Mouse (Mus musculus) forebrain, embryonic 16.5 days (tissue): ENCODE results near the gene Ppp4c. TPM values are rescaled to one million over a fixed set of nuclear protein-coding genes. Genes with fewer than 3 reads are reported as not detected.
A peak's percentile ranks its signal among the peaks of the same experiment; 100 is the strongest.

Experiments used
- ATAC-seq: fragments of 200-750 bp; cut with Nextera tagmentation; 2 replicates; pipeline ENCODE4 v1.8.0; 2017; ENCODE audit warnings: mild to moderate bottlenecking, moderate library complexity
- H3K27ac ChIP-seq: fragments of 300-500 bp; sonication (generic); 2 replicates; pipeline ENCODE4 v1.5.1; 2014; ENCODE audit warnings: low read length, control low read depth
- H3K27me3 ChIP-seq: fragments of 300-500 bp; sonication (generic); replicated peaks from 2 replicates; pipeline ENCODE4 v1.6.1; 2014; ENCODE audit warnings: low read length; ENCODE audit not compliant: control insufficient read depth, insufficient read depth
- H3K36me3 ChIP-seq: fragments of 300-500 bp; sonication (generic); 2 replicates; pipeline ENCODE4 v1.6.1; 2014; ENCODE audit not compliant: control insufficient read depth, insufficient read depth
- H3K4me1 ChIP-seq: fragments of 300-500 bp; sonication (generic); replicated peaks from 2 replicates; pipeline ENCODE4 v1.6.1; 2014; ENCODE audit warnings: low read length; ENCODE audit not compliant: control insufficient read depth, insufficient read depth
- H3K4me2 ChIP-seq: fragments of 300-500 bp; sonication (generic); 2 replicates; pipeline ENCODE4 v1.6.1; 2014; ENCODE audit warnings: mild to moderate bottlenecking, low read length, control low read depth
- H3K4me3 ChIP-seq: fragments of 300-500 bp; sonication (generic); replicated peaks from 2 replicates; pipeline ENCODE4 v1.5.1; 2014; ENCODE audit warnings: mild to moderate bottlenecking, low read length, control low read depth
- H3K9ac ChIP-seq: fragments of 300-500 bp; sonication (generic); replicated peaks from 2 replicates; pipeline ENCODE4 v1.6.1; 2014; ENCODE audit warnings: low read depth, low read length, control low read depth
- H3K9me3 ChIP-seq: fragments of 300-500 bp; sonication (generic); 2 replicates; pipeline ENCODE4 v1.6.1; 2016; ENCODE audit warnings: low read length; ENCODE audit not compliant: control insufficient read depth
- WGBS: fragments of 180-500 bp; shearing (Covaris S2); extraction: QIAGEN DNeasy Blood & Tissue Kit; methylation state at CpG from one replicate; pipeline ENCODE4 v1.1.7; 2014; 5-methylcytosine and 5-hydroxymethylcytosine counted together
- polyA plus RNA-seq: library from polyadenylated mRNA; unstranded; fragments of >200 nt; fragmentation: Nextera tagmentation; extraction: Ambion mirVana; gene quantifications from 2 replicates; pipeline ENCODE4 v1.2.1, GENCODE M21; 2015

Ppp4c gene
- polyA plus RNA-seq, 1 experiment from 2014 or later, result 202 TPM

DNA sequence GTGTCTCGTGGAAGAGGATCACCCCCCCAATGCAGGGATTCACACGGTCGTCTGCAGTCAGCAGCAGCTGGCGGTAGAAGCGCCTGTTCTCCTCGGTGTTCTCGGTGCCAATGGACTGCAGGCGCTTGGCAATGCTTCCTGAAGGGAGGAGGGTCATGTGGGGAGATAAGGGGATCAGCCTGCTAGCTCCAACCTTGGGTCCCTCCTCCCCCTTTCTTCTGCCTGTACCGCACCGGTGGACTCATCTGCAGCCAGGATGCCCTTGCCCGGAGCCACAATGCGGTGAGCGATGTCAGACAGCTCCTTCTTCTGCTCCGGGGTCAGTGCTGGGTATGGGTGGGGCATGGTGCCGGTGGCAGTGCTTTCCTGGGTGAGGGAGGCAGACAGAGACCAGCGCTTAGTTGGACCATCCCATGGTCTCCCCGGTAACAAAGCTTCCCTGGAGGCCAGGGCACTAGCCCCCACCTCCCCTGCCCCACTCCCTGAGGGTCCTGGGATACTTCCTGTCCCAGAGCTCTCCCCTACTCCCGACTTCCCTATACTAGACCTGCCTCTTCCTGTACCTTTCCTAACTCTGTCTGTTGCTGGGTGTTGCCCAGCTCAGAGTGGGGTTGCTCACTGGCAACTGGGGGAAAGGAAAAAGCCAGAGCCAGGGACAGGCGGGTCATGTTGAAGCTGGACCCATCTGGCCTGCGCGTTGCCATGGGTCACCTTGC lies 5.3 kb upstream of the Ppp4c start, which contains the start of gene Fam57b:
TSS of gene Fam57b (plus strand) at position 258 of the 716 bp plus-strand sequence.
- H3K36me3 ChIP-seq, result peaks cover 10% of the 10 kb centered on the region
- H3K27ac ChIP-seq, result peak within 1 kb of the TSS; percentile 96
- H3K4me1 ChIP-seq, result peaks cover 27% of the 10 kb centered on the region
- peak within 1 kb of the TSS; percentile 64 for H3K4me3 ChIP-seq
- peak within 1 kb of the TSS; percentile 72 for H3K9ac ChIP-seq
- 21% methylated on average over 21 of the region's 21 CpGs for WGBS
- no peak for ATAC-seq
- no peaks in the 10 kb centered on the region for H3K27me3 ChIP-seq
- peak within 1 kb of the TSS; percentile 94 for H3K4me2 ChIP-seq
- H3K9me3 ChIP-seq, result no peaks in the 10 kb centered on the region

DNA sequence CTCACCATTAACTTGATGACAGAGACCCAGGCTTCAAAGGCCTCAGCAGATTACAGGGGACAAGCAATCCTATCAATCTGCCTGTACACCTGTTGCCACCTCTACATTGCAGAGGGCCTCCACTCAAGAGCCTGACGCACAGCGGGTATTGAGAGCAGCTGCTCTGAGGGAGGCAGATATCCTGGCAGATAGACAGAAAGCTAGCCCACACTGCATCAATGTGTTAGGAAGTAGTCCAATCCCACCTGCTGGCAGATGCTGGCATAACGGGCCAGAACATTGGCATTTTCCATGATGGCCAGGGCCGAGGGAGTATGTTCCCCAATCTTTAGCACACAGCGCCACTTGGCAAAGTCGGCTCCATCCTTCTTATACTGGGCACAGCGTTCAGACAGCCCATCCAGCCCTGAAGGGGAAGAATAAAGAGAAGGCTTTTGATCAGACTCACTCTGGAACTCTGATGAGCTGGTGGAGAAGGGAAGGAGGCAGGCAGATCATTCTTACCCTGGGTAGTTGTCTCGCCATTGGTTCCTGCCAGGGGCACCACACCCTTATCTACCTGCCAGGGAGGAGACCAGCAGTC lies 4.1 kb upstream of the Ppp4c start:
- no peak overlapping the region for H3K9ac ChIP-seq
- H3K36me3 ChIP-seq, result peaks cover 10% of the 10 kb centered on the region
- no peak overlapping the region for H3K27ac ChIP-seq
- no peak overlapping the region for H3K4me2 ChIP-seq
- ATAC-seq, result no peak
- peaks cover 31% of the 10 kb centered on the region for H3K4me1 ChIP-seq
- 63% methylated on average over 8 of the region's 8 CpGs for WGBS
- H3K9me3 ChIP-seq, result no peaks in the 10 kb centered on the region
- H3K4me3 ChIP-seq, result no peak overlapping the region
- no peaks in the 10 kb centered on the region for H3K27me3 ChIP-seq

DNA sequence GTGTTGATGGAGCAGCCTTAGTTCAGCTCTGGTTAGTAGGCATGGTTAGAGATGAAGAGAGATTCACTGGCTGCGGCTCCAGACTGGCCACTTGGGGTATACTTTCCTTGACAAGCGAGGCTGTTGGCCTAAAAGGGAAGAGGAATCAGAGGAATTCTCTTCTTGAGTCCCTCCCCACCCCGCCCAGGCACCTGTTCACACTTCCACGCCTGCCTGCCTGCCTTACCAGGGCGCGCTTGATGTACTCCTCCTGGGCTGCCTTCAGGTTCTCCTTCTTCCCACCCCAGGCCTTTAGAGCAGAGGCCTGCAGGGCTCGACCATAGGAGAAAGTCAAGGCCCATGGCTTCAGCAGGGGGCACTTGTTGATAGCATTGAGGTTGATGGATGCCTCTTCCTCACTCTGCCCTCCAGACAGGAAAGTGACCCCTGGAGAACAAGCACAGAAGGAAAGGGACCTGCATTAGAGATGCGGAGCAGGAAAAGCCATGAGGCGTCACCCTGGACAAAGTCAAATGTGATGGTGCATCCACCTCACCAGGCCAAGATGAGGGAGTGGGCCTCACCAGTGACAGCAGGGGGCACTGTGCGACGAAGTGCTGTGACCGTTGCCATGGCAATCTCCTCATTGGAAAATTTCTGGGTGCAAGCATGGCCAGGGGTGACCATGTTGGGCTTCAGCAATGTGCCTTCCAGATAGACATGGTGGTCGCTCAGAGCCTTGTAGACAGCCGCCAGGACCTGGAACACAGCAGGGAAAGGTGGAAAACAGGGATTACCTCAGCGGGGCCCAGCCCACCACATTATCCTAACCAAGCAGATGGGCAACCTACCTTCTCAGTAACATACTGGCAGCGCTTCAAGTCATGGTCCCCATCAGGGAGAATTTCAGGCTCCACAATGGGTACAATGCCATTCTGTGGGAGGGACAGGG lies 3.4 kb upstream of the Ppp4c start:
- Histone ChIP-seq H3K4me1 (peaks cover 39% of the 10 kb centered on the region), H3K9ac (no peak overlapping the region), H3K27me3 (no peaks in the 10 kb centered on the region), H3K27ac (no peak overlapping the region), H3K9me3 (no peaks in the 10 kb centered on the region), H3K4me2 (no peak overlapping the region), H3K36me3 (peaks cover 10% of the 10 kb centered on the region), H3K4me3 (no peak overlapping the region)
- WGBS, result 79% methylated on average over 16 of the region's 16 CpGs
- ATAC-seq, result no peak

DNA sequence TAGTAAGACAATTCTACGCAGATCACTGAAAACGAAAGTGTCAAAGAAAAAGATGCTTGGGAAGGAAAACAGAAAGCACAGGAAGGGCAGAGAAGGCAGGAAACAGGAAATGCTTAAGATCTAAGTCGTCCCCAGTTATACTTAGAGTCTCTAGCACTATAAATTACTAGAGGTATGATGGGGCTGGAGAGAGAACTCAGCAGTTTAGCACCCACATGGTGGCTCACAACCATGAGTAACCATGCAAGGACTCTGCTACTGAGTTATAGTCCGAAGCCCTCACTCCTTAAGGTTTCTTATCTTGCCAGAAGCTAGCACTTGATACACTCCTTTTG lies 1.9 kb upstream of the Ppp4c start:
- Histone ChIP-seq H3K27me3 (no peaks in the 10 kb centered on the region), H3K9ac (no peak overlapping the region), H3K36me3 (peaks cover 18% of the 10 kb centered on the region), H3K4me2 (no peak overlapping the region), H3K9me3 (no peaks in the 10 kb centered on the region), H3K27ac (no peak overlapping the region), H3K4me1 (peaks cover 36% of the 10 kb centered on the region), H3K4me3 (no peak overlapping the region)
- ATAC-seq, result no peak
- WGBS, result 75% methylated on average over 4 of the region's 4 CpGs

DNA sequence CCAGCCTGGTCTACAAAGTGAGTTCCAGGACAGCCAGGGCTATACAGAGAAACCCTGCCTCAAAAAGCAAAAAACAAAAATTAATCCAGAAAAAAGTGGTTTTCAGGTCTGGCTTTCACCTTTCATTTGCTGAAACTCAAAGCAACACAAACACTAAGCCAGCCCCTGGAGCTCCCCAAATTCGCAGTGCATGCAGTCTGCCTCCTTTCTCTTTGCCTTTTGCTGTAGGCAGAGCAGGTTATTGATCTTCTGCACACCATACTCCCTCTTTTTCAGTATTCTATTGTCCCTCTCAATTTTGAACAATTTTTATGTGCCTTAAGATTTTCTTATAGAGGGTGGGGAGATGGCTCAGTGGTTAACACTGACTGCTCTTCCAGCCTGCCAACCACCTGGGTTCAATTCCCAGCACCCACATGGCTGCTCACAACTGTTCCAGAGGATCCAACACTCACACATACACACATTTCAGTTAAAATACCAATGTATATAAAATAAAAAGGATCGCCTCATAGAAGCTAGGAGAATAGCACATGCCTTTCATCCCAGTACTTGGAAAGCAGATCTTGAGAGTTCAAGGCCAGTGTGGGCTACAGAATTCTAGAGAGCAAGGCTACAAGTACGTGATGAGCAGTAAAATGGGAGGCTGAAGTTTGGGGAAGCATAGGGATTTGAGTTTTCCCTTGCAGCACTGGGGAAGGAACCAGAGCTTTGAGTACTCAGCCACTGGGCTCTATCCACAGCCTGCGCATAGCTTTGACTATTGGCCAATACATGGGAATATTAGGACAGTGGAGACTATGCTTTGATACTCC lies 1.4 kb upstream of the Ppp4c start:
- peaks cover 20% of the 10 kb centered on the region for H3K36me3 ChIP-seq
- H3K4me3 ChIP-seq, result no peak overlapping the region
- H3K4me1 ChIP-seq, result peaks cover 36% of the 10 kb centered on the region
- no peak overlapping the region for H3K9ac ChIP-seq
- no peak overlapping the region for H3K4me2 ChIP-seq
- no peak for ATAC-seq
- WGBS, result 75% methylated on average over 4 of the region's 4 CpGs
- H3K27ac ChIP-seq, result no peak overlapping the region
- no peaks in the 10 kb centered on the region for H3K9me3 ChIP-seq
- no peaks in the 10 kb centered on the region for H3K27me3 ChIP-seq

DNA sequence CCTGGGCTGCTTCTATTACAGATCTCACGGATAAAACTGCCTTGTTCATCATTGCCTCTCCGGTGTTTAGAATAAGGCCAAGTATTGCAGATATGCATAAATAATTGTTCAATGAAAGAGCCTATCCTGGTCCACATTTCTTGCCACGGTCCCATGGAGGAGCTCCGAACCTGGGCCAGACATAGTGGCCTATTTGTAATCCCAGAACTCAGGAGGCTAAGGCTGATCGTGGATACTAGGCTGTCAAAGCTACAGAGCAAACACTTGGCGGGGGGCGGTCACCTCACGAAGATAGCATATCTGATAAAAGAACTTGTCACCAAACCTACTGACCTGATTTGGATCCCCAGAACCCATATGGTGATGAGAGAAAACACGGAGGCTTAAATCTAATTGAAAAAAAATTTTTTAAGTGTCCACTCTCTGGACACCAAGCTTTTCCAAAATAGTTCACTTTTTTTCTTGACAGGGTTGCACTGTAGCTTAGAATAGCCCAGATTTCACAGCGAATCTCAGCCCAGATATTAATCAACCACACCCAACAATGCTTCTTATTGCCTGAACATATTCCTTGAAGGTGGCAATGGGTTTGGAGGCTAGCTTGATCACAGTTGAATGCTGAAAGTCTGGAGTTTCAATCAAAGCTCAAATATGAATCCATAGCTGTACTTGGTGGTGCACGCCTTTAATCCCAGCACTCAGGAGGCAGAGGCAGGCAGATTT lies 586 bp upstream of the Ppp4c start:
- Histone ChIP-seq H3K4me3 (peak overlapping the region; percentile 88), H3K9me3 (no peaks in the 10 kb centered on the region), H3K9ac (peak overlapping the region; percentile 37), H3K4me1 (peaks cover 31% of the 10 kb centered on the region), H3K36me3 (peaks cover 23% of the 10 kb centered on the region), H3K27me3 (no peaks in the 10 kb centered on the region), H3K27ac (peak overlapping the region; percentile 87), H3K4me2 (peak overlapping the region; percentile 51)
- WGBS, result 30% methylated on average over 11 of the region's 11 CpGs
- peak; percentile 26; the same call in 1 of the 2 replicates for ATAC-seq

DNA sequence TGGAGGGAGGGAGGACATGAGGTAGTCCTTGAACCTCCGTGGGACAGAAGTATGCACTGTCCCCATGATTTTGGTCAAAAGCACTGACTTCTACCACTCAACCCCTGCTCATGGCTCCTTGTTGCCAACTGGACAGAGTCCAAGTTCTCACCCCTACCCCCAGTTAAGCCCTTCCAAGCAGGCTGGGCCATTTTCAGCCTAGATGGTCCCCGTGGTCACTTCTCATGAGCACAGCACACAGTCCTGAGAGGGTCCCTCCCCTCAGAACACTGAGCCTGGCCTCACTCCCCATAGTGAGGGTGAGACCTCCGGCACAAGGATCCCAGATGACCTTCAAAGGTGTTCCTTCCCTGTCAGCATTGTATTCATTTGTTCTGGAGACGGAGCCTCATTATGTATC lies 3.2 kb downstream of the Ppp4c start:
- Histone ChIP-seq H3K9me3 (no peaks in the 10 kb centered on the region), H3K9ac (no peak overlapping the region), H3K4me1 (peaks cover 19% of the 10 kb centered on the region), H3K4me3 (no peak overlapping the region), H3K4me2 (no peak overlapping the region), H3K36me3 (peaks cover 40% of the 10 kb centered on the region), H3K27me3 (no peaks in the 10 kb centered on the region), H3K27ac (no peak overlapping the region)
- 91% methylated on average over 4 of the region's 4 CpGs for WGBS
- no peak for ATAC-seq

DNA sequence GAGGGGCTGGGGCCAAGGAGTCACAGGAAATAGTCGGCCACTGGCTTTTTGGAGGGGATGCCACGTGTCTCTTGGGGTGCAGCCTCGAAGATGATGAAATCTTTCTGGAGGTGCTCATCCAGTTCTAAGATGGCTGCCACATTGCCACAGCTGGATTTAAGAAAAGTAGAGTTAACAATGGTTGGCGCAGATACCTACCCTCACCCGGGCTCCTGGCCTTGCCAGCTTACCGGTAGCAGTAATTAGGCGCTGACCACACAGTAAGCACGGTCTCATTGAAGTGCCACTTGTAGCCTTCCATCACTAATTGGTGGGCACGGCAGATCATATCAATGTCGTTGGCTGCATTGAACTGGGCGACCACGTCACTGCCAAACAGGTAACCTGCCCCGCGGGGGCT lies 6.2 kb downstream of the Ppp4c start:
- WGBS, result 87% methylated on average over 14 of the region's 14 CpGs
- H3K9ac ChIP-seq, result no peak overlapping the region
- H3K4me1 ChIP-seq, result peaks cover 12% of the 10 kb centered on the region
- H3K27ac ChIP-seq, result no peak overlapping the region
- H3K9me3 ChIP-seq, result no peaks in the 10 kb centered on the region
- peaks cover 43% of the 10 kb centered on the region for H3K36me3 ChIP-seq
- no peak overlapping the region for H3K4me2 ChIP-seq
- no peaks in the 10 kb centered on the region for H3K27me3 ChIP-seq
- no peak for ATAC-seq
- H3K4me3 ChIP-seq, result no peak overlapping the region
